Mouse (Mus musculus) MEL (cell line): ENCODE measurements around the gene Nt5dc3.

Experiments
- ETS1 ChIP-seq: IDR thresholded peaks from 2 replicates; pipeline ENCODE4 v1.6.1; 2012; ENCODE audit warnings: low read depth, mild to moderate bottlenecking, inconsistent platforms, low read length, improper control_type of control experiment, moderate library complexity
- POLR2A ChIP-seq, 2 experiments: IDR thresholded peaks; 2 replicates each; pipeline ENCODE4 v1.6.1; 2011 to 2012; ENCODE audit warnings: low read length in 2 of 2, mild to moderate bottlenecking in 2 of 2, control low read depth in 1 of 2, improper control_type of control experiment in 1 of 2, low read depth in 1 of 2, moderate library complexity in 1 of 2; ENCODE audit not compliant: control insufficient read depth in 1 of 2, insufficient read depth in 1 of 2, poor library complexity in 1 of 2
- ZNF384 ChIP-seq: IDR thresholded peaks from 2 replicates; pipeline ENCODE4 v1.6.1; 2012; ENCODE audit warnings: low read depth, mild to moderate bottlenecking, inconsistent platforms, low read length, improper control_type of control experiment

- TF ChIP-seq POLR2A (IDR thresholded peaks at IDR 0.05; ENCODE audit: control insufficient read depth in 1 of 2, insufficient read depth in 1 of 2, low read depth in 1 of 2, low read length in 2 of 2, poor library complexity in 1 of 2) (no peak), ETS1 (no peak), ZNF384 (no peak)
These were observed 14.7 kb downstream of the Nt5dc3 start for GRCm38 (mm10) chr10:86793509-86793951.
